Mouse (Mus musculus): ENCODE data around the gene Gm2004. TPM values are rescaled to one million over a fixed set of nuclear protein-coding genes. Genes with fewer than 3 reads are reported as not detected.
"Not testable (repeated sequence)": the region's sequence is repeated elsewhere in the genome, so short reads cannot be mapped to it uniquely, and the experiment has no call there.

Gm2004 gene
- 0.91 and 1.4 TPM in 2 replicates for polyA plus RNA-seq (2014; fragmentation: Nextera tagmentation; extraction: Ambion mirVana)

GRCm38 (mm10) chr2:176149725-176150124 is at the start of gene Gm2004:
Gm2004 (minus strand) TSS chr2:176149825.
- not testable (repeated sequence) for H3K36me3 ChIP-seq (ENCODE audit: control insufficient read depth, insufficient read depth, low read length); H3K27ac ChIP-seq (ENCODE audit: low read depth); DNase-seq (ENCODE audit: low spot score); H3K9ac ChIP-seq (ENCODE audit: low read length); H3K4me3 ChIP-seq (ENCODE audit: low read depth, low read length); H3K4me2 ChIP-seq (ENCODE audit: low read length); H3K27me3 ChIP-seq (replicated peaks; ENCODE audit: control insufficient read depth, insufficient read depth, low read length); H3K4me1 ChIP-seq (replicated peaks; ENCODE audit: control insufficient read depth, insufficient read depth, low read length); H3K9me3 ChIP-seq (ENCODE audit: control insufficient read depth, low read length); ATAC-seq (replicated peaks; ENCODE audit: low FRiP score, low TSS enrichment, low read depth)
- no CpG with 5 or more reads among the region's 2 CpGs for WGBS

Other genes starting within 250 kb of the Gm2004 start
- 3.6 and 4.1 TPM in 2 replicates for gene Zfp966, start 218.7 kb downstream of the Gm2004 start, polyA plus RNA-seq (2014; fragmentation: Nextera tagmentation; extraction: Ambion mirVana)
- gene Gm2026, start 184.5 kb downstream of the Gm2004 start, polyA plus RNA-seq (2014; fragmentation: Nextera tagmentation; extraction: Ambion mirVana): 26.7 and 27.9 TPM in 2 replicates
- 7.2 and 9.5 TPM in 2 replicates for gene 2210418O10Rik, start 76.7 kb upstream of the Gm2004 start, polyA plus RNA-seq (2014; fragmentation: Nextera tagmentation; extraction: Ambion mirVana)
- gene Gm11009, start 169.7 kb upstream of the Gm2004 start, polyA plus RNA-seq (2014; fragmentation: Nextera tagmentation; extraction: Ambion mirVana): not detected in 2 replicates

Measured in intestine, embryonic 14.5 days (tissue).